Mouse (Mus musculus) liver, adult 2 months (tissue): ENCODE results near the gene Rgs12. TPM values are rescaled to one million over a fixed set of nuclear protein-coding genes. Genes with fewer than 3 reads are reported as not detected.

Source experiments
- DNase-seq: peaks from one replicate; pipeline ENCODE4 v3.0.0-alpha.2; 2011; ENCODE audit warnings: low read depth, low spot score; ENCODE audit errors: extremely low read depth
- H3K27ac ChIP-seq: fragments of 200-500 bp; replicated peaks from 2 replicates; pipeline ENCODE4 v1.5.1; 2012; ENCODE audit warnings: low read depth, mild to moderate bottlenecking, control low read depth, inconsistent platforms, low read length; ENCODE audit not compliant: insufficient read depth
- H3K27me3 ChIP-seq: fragments of 200-500 bp; 2 replicates; pipeline ENCODE4 v1.6.1; 2012; ENCODE audit warnings: mild to moderate bottlenecking, moderate library complexity, low read length, inconsistent platforms; ENCODE audit not compliant: control insufficient read depth, insufficient read depth
- H3K36me3 ChIP-seq: fragments of 200-500 bp; 2 replicates; pipeline ENCODE4 v1.6.1; 2012; ENCODE audit warnings: low read length, inconsistent platforms; ENCODE audit not compliant: control insufficient read depth, insufficient read depth
- H3K4me1 ChIP-seq: fragments of 200-500 bp; 2 replicates; pipeline ENCODE4 v1.6.1; 2011; ENCODE audit warnings: low read length; ENCODE audit not compliant: control insufficient read depth, insufficient read depth
- H3K4me3 ChIP-seq: fragments of 200-500 bp; 2 replicates; pipeline ENCODE4 v1.5.1; 2011; ENCODE audit warnings: low read depth, mild to moderate bottlenecking, control low read depth, low read length, moderate library complexity; ENCODE audit not compliant: insufficient read depth
- H3K79me2 ChIP-seq: fragments of 200-500 bp; 2 replicates; pipeline ENCODE4 v1.6.1; 2012; ENCODE audit warnings: inconsistent platforms, mild to moderate bottlenecking, low read length, moderate library complexity; ENCODE audit not compliant: control insufficient read depth, insufficient read depth
- H3K9ac ChIP-seq: fragments of 200-500 bp; 2 replicates; pipeline ENCODE4 v1.6.1; 2012; ENCODE audit warnings: low read depth, mild to moderate bottlenecking, control low read depth, inconsistent platforms, low read length
- CTCF ChIP-seq: fragments of 200-500 bp; IDR thresholded peaks from 2 replicates; pipeline ENCODE4 v1.5.1; 2011; ENCODE audit warnings: low read depth, low read length, control low read depth
- POLR2A ChIP-seq: fragments of 200-500 bp; IDR thresholded peaks from 2 replicates; pipeline ENCODE4 v1.6.1; 2011; ENCODE audit warnings: low read length, control low read depth; ENCODE audit not compliant: insufficient read depth; ENCODE audit errors: extremely low read depth
- WGBS: fragments of 180-500 bp; shearing (Covaris S2); methylation state at CpG from one replicate; pipeline ENCODE4 v1.1.7; 2018; 5-methylcytosine and 5-hydroxymethylcytosine counted together
- polyA plus RNA-seq: library from polyadenylated mRNA; depleted of rRNA; stranded (reverse); fragments of >200 nt; gene quantifications from 2 replicates; pipeline ENCODE4 v1.2.3, GENCODE M21; 2012
- total RNA-seq: library from RNA; depleted of rRNA; stranded (reverse); fragments of >200 nt; gene quantifications from 2 replicates; pipeline ENCODE4 v1.2.3, GENCODE M21; 2014

The Rgs12 gene
- total and polyA plus RNA-seq, 2 experiments = 4.7 to 6.3 TPM

DNA sequence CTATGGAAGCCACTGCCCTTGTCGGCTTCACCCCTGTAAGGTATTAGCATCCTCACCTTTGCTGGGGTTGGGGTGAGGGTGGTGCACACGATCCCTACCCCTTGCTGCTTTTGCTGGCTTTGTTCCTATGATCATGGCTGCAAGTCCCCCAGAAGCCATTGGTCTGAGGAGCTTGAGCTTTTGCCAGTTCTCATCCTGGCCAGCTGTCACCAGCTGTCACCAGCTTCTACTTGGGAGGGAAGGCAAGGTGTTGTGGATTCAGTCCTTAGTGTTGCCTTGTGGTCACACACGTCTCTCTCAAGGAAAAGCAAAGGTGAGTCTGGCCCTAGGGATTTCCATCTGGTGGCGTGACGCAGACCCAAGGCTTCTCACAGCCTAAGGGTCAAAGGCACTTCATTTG lies 39.4 kb downstream of the Rgs12 start:
- no peak overlapping the region for H3K27ac ChIP-seq
- no peak overlapping the region for H3K9ac ChIP-seq
- H3K36me3 ChIP-seq = no peaks in the 10 kb centered on the region

GRCm38 (mm10) chr5:34989321-34989772 lies 40.1 kb downstream of the Rgs12 start:
- Histone ChIP-seq H3K27ac (no peak overlapping the region), H3K79me2 (no peaks in the 10 kb centered on the region), H3K4me3 (no peak overlapping the region), H3K4me1 (no peaks in the 10 kb centered on the region), H3K27me3 (no peaks in the 10 kb centered on the region), H3K9ac (no peak overlapping the region), H3K36me3 (no peaks in the 10 kb centered on the region)
- WGBS = 77% methylated on average over 12 of the region's 12 CpGs
- no peak for DNase-seq
- TF ChIP-seq CTCF = no peak
- no peak for TF ChIP-seq POLR2A

More for the DNA sequence above, 39.4 kb downstream of the Rgs12 start:
- Histone ChIP-seq H3K4me3 (no peak overlapping the region), H3K79me2 (no peaks in the 10 kb centered on the region), H3K4me1 (no peaks in the 10 kb centered on the region), H3K27me3 (no peaks in the 10 kb centered on the region)
- no peak for DNase-seq
- 90% methylated on average over 5 of the region's 5 CpGs for WGBS
- TF ChIP-seq CTCF (no peak), POLR2A (no peak)

DNA sequence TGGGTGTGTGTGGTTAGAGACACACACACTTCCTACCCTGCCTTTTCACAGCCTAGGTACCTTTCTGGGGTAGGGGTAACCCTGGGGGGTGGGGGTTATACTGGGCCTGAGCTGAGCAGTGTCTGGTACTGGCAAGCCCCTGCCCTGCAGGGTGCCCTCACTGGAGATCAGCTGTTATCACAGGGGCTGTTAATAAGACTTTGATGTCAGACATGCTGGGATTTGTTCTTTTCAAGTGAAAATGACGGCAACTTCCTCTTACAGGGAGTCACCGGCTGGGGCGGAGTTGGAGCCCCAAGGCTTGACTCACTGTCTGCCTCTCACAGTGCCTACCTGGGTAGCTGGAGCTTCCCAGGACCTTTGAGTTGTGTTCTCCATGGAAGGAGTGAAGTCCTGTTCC lies 49.5 kb downstream of the Rgs12 start:
- TF ChIP-seq CTCF (no peak), POLR2A (no peak)
- no peak for DNase-seq
- Histone ChIP-seq H3K36me3 (no peaks in the 10 kb centered on the region), H3K4me1 (no peaks in the 10 kb centered on the region), H3K27me3 (no peaks in the 10 kb centered on the region), H3K79me2 (no peaks in the 10 kb centered on the region), H3K9ac (no peak overlapping the region), H3K4me3 (no peak overlapping the region), H3K27ac (no peak overlapping the region)
- whole genome bisulfite sequencing = 90% methylated on average over 3 of the region's 3 CpGs

- Histone ChIP-seq H3K27me3 (no peaks in the 10 kb centered on the region), H3K36me3 (no peaks in the 10 kb centered on the region), H3K4me1 (no peaks in the 10 kb centered on the region), H3K27ac (no peak overlapping the region), H3K9ac (no peak overlapping the region), H3K79me2 (no peaks in the 10 kb centered on the region), H3K4me3 (no peak overlapping the region)
- TF ChIP-seq CTCF = no peak
- no peak for TF ChIP-seq POLR2A
- no peak for DNase-seq
- WGBS = 92% methylated on average over 6 of the region's 6 CpGs
Measured at GRCm38 (mm10) chr5:34999281-34999680, 50.0 kb downstream of the Rgs12 start.

- Histone ChIP-seq H3K79me2 (no peaks in the 10 kb centered on the region), H3K27ac (no peak overlapping the region), H3K4me3 (no peak overlapping the region), H3K4me1 (no peaks in the 10 kb centered on the region), H3K36me3 (no peaks in the 10 kb centered on the region), H3K9ac (no peak overlapping the region), H3K27me3 (no peaks in the 10 kb centered on the region)
- DNase-seq = no peak
- TF ChIP-seq CTCF (no peak), POLR2A (no peak)
Measured at GRCm38 (mm10) chr5:35000323-35000722, 51.1 kb downstream of the Rgs12 start.

DNA sequence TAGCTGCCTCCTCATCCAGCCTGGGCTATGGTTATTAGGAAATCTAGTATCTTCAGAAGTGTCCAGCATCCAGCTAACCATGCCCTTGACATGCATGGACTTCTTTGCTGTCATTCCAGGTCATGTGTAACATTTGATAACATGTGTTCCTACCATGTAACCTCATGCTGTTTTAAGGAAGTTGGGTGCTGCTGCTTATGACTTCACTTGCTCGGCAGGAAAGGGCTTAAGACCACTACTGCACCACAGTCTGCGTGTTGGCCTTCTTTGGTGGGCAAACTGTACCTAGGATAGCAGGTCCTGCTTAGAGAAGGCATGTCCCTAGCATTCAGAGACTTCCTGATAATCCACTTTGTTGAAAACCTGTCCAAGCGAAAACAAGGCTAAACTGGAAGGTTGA lies 51.9 kb downstream of the Rgs12 start:
- DNase-seq = no peak
- Histone ChIP-seq H3K4me1 (no peaks in the 10 kb centered on the region), H3K27ac (no peak overlapping the region), H3K9ac (no peak overlapping the region), H3K27me3 (no peaks in the 10 kb centered on the region), H3K36me3 (no peaks in the 10 kb centered on the region), H3K79me2 (no peaks in the 10 kb centered on the region), H3K4me3 (no peak overlapping the region)
- WGBS = 87% methylated on average over 3 of the region's 3 CpGs
- no peak for TF ChIP-seq POLR2A
- TF ChIP-seq CTCF = no peak
